Mouse (Mus musculus) spleen, postnatal 36 days (tissue): ENCODE measurements at regions not wholly inside any gene's neighbourhood (a gene's known extent, or its start where the extent isn't known, plus 50 kb on each side); places are given as distances from the start of the nearest gene placed in this dataset.

Experiments
- DNase-seq, 2 experiments: peaks; one replicate each; pipeline ENCODE4 v3.0.0; 2022; ENCODE audit warnings: low spot score in 2 of 2, mixed read lengths in 1 of 2

DNA sequence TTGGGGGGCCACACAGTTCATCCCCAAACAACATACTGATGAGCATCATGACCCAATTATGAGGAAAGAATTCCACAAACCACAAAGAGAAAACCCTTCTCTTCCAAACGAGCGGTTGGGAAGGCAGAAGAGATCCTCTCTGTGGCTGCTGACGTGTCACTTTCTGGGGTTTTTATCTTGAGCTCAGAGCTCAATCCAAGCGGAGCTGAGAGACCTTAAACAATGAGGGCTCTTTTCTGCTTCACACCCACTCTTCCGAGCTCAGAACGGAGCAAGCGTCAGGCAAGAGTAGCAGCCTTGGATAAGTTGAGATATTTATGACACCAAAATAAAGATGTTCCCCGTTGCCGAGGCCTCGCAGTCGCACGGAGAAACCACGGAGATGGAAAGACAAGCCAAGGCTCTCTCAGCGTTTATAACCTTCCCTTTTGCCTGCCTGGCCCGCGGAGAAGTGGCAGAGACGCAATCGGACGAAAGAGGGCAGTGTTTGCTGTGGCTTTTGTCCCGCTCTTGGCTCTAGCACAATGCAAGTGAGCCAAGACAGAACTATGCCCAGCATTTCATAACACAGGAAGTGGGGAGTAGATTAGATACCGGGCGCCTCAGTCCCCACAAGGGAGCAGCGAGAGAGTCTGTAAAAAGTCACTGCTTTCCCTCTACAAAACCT lies 100.7 kb downstream of the Chic2 start:
- DNase-seq, result peak; percentile 60 to 64

DNA sequence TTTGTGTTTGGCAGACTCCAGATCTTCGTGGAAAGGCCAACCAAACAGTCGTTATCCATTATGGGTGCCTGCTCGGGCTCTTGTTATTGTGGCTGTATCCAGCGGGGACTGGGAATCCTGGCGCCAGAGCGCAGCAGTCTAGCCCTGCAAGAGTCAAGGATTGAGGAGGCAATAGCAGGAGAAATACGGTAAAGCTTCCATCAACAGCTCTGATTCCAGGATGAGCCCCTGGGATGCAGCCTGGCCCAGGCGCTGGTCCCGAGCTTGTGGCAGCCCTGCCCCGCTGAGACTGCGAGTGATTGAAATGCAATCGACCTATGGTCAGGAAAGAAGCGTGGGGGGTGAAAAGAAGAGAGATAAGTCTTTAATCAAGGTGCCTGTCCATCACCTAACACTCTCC lies 103.1 kb downstream of the Chic2 start:
- no peak for DNase-seq

DNA sequence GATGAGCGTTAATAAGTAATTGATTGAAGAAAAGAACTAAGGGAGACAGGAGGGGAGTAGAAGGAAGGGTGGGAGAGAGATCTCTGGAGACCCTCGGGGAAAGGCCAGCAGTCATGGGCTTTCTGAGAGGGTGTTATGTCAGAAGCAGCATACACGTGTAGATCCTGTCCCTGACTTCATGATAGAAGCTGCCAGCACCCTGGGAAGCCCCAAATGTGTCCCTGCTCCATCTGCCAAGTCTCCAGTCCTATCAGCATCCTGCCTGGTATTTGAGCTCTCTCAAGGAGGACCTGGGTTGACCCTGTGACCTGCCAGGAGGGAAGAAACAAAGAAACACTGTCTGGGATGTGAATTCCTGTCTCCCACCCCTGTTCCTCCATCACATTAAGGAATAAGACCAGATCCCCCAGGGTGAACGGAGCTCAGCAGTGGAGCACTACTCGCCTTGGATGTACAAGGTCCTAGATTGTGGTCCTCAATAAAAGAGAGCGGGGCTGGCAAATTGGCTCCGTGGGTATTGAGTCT lies 107.1 kb downstream of the Chic2 start:
- no peak for DNase-seq

DNA sequence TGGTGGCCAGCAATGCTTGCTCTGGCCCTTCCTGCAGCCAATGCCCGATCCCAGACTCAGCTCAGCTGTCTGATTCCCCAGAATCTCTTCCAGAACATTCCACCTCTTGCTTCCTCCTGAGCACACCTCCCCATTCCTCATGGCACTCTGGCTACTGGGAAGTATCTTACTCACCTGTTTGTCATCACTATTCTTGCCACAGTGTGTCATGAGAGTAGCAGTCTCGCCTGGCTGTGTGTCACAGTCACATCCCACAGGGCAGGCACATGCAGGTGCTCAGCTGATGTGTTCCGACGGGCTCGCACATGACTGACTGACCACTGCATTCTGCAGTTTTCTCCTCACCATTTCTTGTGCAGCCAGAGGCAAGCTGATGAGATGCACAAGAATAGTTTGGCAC lies 108.5 kb downstream of the Chic2 start:
- DNase-seq, result no peak

DNA sequence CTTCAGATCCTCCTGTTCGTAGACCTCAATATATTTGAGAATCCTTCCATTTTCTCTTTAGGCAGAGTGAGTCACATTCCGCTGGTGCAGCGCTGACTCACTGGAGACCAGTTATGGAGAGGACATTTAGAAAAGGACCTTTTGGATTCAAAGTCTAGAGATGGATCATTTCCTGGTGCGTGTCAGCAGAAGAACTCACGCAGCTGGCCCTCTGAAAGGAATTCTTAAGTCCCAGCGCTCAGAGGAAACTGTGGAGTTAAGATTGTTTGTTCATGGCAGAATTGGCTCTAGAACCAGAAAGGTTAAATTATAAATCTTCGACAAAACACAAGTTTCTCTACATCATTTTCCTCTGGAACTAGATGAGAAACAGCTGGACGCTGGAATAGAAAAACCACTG lies 108.9 kb downstream of the Chic2 start:
- DNase-seq, result no peak

DNA sequence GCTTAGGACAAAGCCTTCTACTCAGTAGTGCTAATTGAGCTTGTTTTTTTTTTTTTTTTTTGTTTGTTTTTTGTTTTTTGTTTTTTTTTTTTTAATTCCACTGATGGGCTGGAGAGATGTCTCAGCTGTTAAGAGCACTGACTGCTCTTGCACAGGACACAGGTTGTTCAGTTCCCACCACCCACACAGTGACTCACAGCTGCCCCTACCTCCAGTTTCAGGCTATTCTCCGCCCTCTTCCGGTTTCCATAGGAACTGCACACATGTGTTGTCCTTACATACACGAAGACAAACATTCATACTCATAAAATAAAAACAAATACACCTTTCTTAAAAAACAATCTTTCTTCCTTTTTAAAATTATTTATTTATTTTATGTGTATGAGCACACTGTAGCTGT lies 111.3 kb downstream of the Chic2 start:
- no peak for DNase-seq

DNA sequence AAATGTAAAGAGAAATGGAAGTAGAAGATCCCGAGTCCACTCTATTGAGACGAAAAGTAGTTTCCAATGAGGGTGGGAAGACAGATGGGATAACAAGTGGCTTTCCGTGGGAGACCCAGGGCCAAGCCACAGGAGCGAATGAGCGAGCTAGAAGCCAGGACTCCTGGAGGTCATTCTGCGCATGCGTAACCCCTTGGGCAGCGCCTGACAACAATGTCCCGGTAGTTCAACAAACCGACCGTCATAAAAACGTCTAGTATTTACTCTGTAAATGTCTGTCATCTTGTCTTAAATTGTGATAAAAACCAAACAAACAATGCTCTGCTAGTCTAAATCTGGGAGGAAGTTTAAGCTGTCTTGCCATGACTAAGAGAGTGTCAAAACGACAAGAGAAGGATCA lies 112.4 kb downstream of the Chic2 start:
- no peak for DNase-seq

DNA sequence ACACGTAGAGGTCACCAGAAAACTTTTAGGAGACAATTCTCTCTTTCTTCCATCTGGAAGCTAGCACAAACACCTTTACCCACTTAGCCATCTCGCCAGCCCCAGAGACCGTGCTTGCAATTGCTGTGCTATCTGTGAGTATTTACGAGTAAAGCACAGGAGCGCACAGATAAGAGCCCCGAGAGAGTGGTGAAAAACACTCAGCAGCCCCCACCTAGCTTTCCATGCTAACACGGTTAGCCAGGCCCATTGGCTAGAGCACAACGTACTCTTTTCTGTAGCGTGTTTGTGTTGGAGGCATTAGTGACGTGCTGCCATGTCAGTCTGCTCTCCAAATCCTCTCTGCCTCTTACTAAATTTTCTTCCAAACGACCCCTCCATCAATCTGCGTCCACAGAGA lies 112.8 kb downstream of the Chic2 start:
- no peak for DNase-seq

DNA sequence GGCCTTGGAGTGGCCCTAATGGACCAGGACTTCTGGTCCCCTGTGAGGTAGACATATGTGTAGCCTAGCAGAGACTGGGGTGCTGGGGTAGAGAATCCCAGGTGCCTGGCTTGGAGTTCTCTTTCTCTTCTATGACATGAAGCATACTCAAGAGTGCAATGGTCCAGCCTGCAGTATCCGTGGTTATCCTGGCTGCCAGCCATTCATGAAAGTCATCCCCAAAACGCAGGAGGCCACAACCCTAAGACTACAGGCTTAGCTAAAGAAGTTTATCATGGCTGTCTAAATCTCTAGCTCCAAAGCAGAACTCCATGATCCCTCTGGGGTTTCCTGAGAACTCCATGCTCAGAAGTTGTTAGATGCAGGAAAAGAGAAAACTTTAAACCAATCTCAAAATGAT lies 117.0 kb downstream of the Chic2 start:
- DNase-seq, result no peak

DNA sequence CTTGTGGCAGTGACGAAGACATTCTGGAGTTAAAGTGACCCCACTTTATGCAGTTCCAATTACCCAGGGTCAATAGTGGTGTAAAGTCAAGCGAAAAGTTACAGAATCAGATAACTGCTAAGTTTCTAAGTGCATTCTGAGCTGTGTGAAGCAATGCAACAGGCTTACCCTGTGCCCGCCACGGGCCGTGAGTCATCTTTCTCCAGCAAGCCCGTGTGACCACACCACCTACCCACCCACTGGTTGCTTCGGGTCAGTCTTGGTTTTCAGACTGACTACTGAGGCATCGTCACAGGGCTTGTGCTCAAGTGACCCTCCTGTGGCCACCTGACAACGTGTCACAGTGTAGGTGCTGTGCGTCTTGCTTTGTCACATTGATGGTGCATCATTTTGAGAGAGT lies 118.8 kb downstream of the Chic2 start:
- DNase-seq, result no peak

DNA sequence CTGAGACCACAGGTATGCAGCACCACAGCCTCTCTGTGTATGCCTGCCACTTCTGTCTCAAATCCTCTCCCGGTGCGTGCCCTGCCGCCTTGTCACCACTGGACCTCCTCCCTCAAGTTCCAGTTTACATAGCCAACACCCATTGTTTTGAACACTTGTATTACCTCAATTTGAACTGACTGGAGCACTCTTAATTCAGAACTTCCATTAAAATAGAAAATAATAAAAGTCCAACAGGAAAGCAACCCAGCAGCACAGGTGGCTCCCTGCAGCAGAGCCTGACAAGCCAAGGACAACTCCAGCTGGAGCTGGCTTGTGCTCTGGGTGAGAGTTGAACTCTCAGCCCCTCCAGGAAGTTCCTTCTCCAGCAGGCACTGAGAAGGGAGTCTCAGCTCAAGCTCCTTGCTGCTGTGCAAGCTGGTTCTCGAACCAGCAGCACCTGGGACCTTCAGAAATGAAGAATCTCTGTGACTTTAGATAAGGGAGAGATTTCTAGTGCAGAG lies 120.5 kb downstream of the Chic2 start:
- no peak for DNase-seq

DNA sequence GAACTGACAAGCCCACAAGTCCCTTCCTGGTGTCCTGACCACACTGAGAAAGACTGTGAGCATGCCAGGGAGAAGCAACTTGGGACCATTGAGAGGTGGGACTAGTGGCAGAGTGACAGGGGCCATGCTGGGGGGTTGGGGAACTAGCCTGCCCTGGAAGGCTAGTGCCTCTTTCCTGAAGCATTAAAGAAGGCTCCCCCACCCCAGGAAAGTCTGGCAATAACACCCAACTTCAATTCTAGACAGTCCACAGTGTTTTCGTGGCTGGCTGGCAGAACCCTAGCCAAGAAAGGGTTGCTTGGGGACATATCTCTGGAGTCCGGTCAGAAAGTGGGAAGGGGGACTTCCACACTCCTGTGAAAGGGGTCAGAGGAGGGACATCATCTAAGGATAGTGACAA lies 121.2 kb downstream of the Chic2 start:
- DNase-seq, result no peak

DNA sequence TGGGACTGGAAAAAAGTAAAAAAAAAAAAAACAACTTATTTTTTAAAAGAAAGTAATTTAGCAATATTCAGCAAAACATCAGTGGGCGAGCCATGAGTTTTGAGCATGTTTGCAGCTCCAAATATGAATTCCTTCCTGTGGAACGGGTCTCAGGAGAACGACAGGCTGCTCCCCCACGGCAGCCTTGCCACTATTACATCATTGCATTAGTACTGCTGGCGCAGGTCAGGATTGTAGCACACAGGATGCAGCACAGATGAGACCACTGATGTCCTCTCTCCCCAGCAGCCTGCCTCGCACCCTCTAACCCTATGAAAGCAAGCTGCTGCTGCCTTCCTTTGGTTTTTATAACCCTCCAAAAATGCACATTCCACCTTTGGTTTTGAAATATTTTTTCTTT lies 121.7 kb downstream of the Chic2 start:
- DNase-seq, result no peak

DNA sequence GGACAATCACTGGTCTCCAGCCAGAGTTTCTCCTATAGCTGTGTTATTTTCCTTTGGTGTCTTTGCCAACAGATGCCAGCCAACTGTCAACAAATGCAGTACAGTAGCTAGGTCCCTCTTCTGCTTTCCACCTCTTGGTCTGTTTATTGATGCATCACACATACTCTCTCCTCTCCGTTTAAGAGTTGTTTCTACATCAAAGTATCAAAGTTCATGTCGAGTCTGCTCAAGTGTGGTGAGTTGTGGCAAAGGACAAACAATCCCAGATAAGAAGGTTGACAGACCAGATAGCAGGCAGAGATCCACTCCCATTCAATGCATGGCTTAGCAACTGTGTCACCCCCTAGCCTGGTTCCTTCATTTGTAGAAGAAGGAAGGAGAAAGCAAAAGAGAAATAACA lies 123.6 kb downstream of the Chic2 start:
- no peak for DNase-seq

DNA sequence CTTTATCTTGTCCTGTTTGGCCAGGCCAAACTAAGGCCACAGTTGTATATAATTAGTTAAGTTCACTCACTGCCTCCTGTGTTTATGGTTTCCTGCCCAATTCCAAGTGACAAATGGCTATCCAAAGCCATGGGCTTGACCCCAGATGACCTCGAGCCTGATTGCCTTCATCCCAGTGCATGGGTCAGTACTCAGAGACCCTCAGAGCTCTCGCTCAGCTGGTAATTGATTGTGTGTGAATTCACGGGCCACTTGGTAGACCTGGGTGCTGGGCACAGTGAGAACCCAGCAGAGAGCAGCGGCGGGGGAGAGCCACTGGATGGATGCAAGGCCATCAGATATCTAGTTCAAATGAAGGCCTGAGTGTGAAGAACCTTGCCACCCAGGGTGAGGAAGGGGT lies 124.1 kb downstream of the Chic2 start:
- DNase-seq, result no peak

DNA sequence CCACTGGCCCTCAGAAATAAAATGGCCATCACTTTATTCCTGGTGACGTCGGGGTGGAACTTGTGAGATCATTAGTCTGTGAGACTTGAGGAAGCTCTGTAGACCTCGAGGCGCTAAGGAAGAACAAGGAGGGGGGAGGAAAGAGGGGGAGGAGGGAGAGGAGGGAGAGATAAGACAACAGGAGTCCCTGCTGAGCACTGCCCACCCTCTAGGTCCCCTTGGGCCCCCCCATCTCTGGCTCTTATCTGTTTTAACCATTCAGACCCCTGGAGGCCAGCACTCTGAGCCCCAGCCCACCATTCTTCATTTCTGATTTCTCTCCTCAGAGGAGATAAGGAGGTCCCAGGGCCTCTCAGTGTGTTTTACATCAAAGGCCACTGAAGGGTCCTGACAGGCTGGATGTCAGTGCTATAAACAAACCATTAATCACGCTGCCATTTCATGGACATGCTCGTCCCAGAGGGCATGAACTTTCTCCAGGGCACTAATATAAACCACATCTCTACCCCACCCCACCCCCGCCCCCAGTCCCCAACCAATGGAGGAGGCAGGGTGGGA lies 139.0 kb downstream of the Chic2 start:
- DNase-seq, result no peak

DNA sequence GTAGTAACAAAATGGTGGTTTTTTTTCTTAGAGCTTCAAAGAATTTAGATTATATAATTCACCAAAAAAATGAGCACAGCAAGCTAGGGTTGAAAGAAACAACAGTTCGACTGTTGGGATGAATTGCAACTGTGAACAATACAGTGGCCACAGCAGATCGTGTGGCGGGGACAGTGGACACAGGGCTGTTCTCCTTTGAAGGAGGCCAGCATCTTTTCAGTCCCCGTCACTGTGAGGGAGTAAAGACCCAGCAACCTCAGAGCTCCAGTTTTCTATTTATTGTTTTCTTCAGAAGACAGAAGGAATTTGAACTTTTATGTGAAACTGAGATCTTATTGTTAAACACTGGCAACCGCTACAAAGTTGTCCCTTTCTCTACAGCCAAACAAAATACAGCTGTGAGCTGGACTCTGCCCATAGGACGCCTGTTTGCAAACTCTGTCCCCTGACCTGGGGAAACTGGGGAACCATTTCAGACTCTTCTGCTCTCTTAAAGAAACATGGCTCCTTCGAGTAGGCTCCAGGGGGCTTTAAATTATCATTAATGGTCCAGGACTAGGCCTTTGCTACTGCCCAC lies 139.6 kb downstream of the Chic2 start:
- DNase-seq, result no peak

DNA sequence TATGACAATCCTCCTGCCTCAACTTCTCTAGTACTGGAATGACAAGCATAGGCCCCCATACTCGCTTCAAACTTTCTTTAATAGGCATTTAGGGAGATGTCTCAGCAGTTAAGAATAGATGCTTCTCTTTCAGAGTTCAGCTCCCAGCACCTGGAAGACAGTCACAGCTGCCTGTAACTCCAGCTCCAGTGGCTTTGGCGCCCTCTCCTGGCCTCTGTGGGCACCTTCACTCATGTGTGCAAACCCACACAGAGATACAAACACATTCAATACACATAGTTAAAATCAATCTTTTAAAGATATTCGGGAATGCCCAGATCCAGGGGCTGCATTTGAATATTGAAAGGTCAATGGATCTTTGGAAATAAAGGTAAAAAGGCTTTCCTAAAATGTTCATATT lies 140.2 kb downstream of the Chic2 start:
- DNase-seq, result no peak

DNA sequence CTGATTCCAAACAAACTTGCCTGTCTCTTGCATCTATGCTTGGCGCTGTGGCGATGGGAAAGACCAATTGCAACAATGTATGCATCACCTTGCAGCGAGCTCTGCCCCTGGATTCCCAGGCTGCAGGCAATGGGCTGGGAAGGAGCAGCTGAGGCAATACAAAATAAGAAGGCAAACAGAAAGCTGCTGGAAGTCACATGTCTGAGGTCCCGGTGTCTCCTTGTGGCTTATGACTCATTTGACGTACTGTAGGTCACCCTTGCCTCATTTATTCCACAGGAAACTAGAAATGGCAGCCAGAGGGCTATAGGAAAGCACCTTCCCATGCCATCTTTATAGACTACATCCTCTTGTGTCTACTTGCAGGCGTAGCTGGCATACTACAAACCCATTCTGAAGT lies 140.9 kb downstream of the Chic2 start:
- DNase-seq, result no peak

DNA sequence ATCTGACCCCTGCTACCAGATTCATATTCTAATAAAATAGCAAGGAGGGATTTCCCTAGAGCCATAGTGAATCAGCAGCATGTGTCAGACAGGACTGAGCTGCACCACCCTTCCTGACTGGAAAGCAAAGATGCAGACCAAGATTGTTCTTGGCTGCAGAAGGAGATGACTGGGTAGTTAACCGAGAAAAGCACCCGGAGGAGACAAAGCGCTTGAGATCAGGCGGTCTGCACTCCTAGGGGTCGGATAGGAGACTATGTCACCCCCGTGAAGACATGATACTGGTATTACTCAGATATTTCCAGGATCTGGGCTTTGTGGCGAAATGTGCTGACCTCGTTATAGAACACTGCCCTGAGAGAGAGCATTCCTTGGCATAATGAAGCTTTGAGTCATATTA lies 147.4 kb downstream of the Chic2 start:
- no peak for DNase-seq

DNA sequence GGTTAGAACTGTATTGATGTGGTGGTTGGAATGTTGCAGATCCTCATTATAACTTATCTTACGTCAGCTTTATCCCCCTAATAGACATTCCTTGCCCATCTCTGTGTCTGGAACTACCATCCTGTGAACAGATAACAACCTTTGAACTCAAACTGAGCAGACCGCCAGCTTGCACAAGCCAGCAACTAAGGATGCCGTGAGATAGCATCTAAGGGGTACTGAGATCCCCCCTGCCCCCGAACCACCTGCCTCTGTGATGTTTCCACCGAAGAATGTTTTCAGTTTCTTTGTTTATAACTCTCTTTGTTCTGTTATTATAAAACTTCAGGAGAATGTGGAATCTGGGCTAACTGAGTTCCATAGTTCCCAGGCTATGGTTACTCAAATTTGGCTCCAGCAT lies 151.3 kb downstream of the Chic2 start:
- DNase-seq, result no peak

DNA sequence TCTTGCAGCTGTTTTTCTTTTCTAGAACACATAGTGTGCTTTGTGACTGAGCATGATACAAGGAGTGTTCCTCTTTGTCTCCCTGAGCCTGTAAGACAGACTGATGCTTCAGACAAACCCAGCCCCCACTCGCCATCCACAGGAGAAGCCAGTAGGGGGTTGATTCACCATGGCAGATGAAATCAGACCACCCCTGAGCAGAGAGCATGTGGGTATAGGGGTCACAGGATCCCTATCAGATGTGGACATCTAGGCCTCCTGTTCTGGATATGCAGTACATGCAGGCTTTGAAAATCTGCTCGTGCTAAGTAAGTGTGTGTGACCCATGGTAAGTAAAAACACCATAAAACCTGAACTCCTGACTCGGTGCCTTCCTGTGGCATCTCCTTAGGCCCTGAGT lies 153.0 kb downstream of the Chic2 start:
- DNase-seq, result no peak

DNA sequence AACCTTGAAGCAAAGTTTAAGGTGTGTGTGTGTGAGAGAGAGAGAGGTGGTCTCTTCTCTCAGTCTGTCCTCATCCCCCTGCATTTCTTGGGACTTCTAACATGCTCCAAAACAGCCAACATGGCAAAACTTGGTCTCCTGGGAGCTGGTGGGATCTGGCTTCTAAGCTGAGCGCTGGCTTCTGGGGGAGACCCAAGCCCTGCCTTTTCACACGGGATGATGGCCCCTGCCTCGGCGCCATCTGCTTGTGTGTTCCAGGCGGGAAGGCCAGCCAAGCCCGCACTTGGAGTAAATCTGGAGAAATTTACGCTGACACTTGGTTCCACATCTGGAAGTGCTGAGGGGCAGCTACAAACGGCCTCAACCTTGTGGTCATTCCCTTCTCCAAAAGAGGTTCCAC lies 155.6 kb downstream of the Chic2 start:
- no peak for DNase-seq
